Mouse (Mus musculus) kidney, embryonic 15.5 days (tissue): ENCODE data around the gene Tmem177. TPM values are rescaled to one million over a fixed set of nuclear protein-coding genes. Genes with fewer than 3 reads are reported as not detected.

Experiments used
- ATAC-seq: fragments of 200-750 bp; cut with Nextera tagmentation; replicated peaks from 2 replicates; pipeline ENCODE4 v1.8.0; 2017; ENCODE audit warnings: moderate TSS enrichment; ENCODE audit not compliant: low FRiP score
- H3K27ac ChIP-seq: fragments of 300-500 bp; sonication (generic); 2 replicates; pipeline ENCODE4 v1.5.1; 2015; ENCODE audit warnings: mild to moderate bottlenecking, inconsistent platforms
- H3K27me3 ChIP-seq: fragments of 300-500 bp; sonication (generic); 2 replicates; pipeline ENCODE4 v1.6.1; 2015; ENCODE audit warnings: inconsistent platforms
- H3K36me3 ChIP-seq: fragments of 300-500 bp; sonication (generic); 2 replicates; pipeline ENCODE4 v1.6.1; 2015; ENCODE audit warnings: inconsistent platforms
- H3K4me1 ChIP-seq: fragments of 300-500 bp; sonication (generic); 2 replicates; pipeline ENCODE4 v1.6.1; 2015; ENCODE audit warnings: inconsistent platforms
- H3K4me2 ChIP-seq: fragments of 300-500 bp; sonication (generic); 2 replicates; pipeline ENCODE4 v1.6.1; 2015; ENCODE audit warnings: moderate library complexity, mild to moderate bottlenecking, inconsistent platforms
- H3K4me3 ChIP-seq: fragments of 300-500 bp; sonication (generic); replicated peaks from 2 replicates; pipeline ENCODE4 v1.5.1; 2015; ENCODE audit warnings: mild to moderate bottlenecking, inconsistent platforms
- H3K9ac ChIP-seq: fragments of 300-500 bp; sonication (generic); 2 replicates; pipeline ENCODE4 v1.6.1; 2015; ENCODE audit warnings: mild to moderate bottlenecking, inconsistent platforms
- H3K9me3 ChIP-seq: fragments of 300-500 bp; sonication (generic); replicated peaks from 2 replicates; pipeline ENCODE4 v1.6.1; 2016; ENCODE audit warnings: inconsistent platforms
- WGBS: fragments of 180-500 bp; shearing (Covaris S2); methylation state at CpG from one replicate; pipeline ENCODE4 v1.1.7; 2015; ENCODE audit warnings: mixed read lengths; 5-methylcytosine and 5-hydroxymethylcytosine counted together
- polyA plus RNA-seq: library from polyadenylated mRNA; unstranded; fragments of >200 nt; fragmentation: Nextera tagmentation; extraction: Ambion mirVana; gene quantifications from 2 replicates; pipeline ENCODE4 v1.2.1, GENCODE M21; 2015

The Tmem177 gene
- polyA plus RNA-seq, 1 experiment from 2014 or later, result 7.6 TPM

- ATAC-seq, result no peak
- 82% methylated on average over 5 of the region's 5 CpGs for WGBS
These were observed 3.9 kb upstream of the Tmem177 start for GRCm38 (mm10) chr1:119916823-119917371.

GRCm38 (mm10) chr1:119907206-119907748 lies 5.7 kb downstream of the Tmem177 start:
- Histone ChIP-seq H3K4me1 (peaks cover 10% of the 10 kb centered on the region; the same call in 1 of the 2 replicates), H3K27ac (no peak overlapping the region), H3K9ac (no peak overlapping the region), H3K27me3 (no peaks in the 10 kb centered on the region), H3K4me3 (no peak overlapping the region), H3K9me3 (no peaks in the 10 kb centered on the region), H3K4me2 (no peak overlapping the region), H3K36me3 (peaks cover 22% of the 10 kb centered on the region; the same call in 1 of the 2 replicates)
- WGBS, result 55% methylated on average over 2 of the region's 2 CpGs
- no peak for ATAC-seq

More at GRCm38 (mm10) chr1:119916823-119917371, 3.9 kb upstream of the Tmem177 start:
- no peak overlapping the region for H3K4me2 ChIP-seq
- no peak overlapping the region for H3K4me3 ChIP-seq
- peaks cover 10% of the 10 kb centered on the region; the same call in 1 of the 2 replicates for H3K4me1 ChIP-seq
- H3K9me3 ChIP-seq, result no peaks in the 10 kb centered on the region
- no peaks in the 10 kb centered on the region for H3K27me3 ChIP-seq
- no peak overlapping the region for H3K27ac ChIP-seq
- no peak overlapping the region for H3K9ac ChIP-seq
- H3K36me3 ChIP-seq, result no peaks in the 10 kb centered on the region

GRCm38 (mm10) chr1:119903231-119903620 lies 9.8 kb downstream of the Tmem177 start:
- Histone ChIP-seq H3K36me3 (no peaks in the 10 kb centered on the region), H3K4me3 (no peak overlapping the region), H3K9me3 (no peaks in the 10 kb centered on the region), H3K27ac (no peak overlapping the region), H3K4me2 (no peak overlapping the region), H3K27me3 (no peaks in the 10 kb centered on the region), H3K4me1 (0 out of 2 replicates have a peak, but pooled peaks cover 7% of the 10 kb centered on the region), H3K9ac (no peak overlapping the region)
- 29% methylated on average over 6 of the region's 6 CpGs for WGBS
- ATAC-seq, result no peak

GRCm38 (mm10) chr1:119902551-119903230 lies 10.3 kb downstream of the Tmem177 start:
- no peak overlapping the region for H3K27ac ChIP-seq
- H3K27me3 ChIP-seq, result no peaks in the 10 kb centered on the region
- H3K4me1 ChIP-seq, result 0 out of 2 replicates have a peak, but pooled peaks cover 7% of the 10 kb centered on the region
- no peak overlapping the region for H3K4me2 ChIP-seq
- WGBS, result 67% methylated on average over 8 of the region's 8 CpGs
- H3K4me3 ChIP-seq, result no peak overlapping the region
- no peaks in the 10 kb centered on the region for H3K9me3 ChIP-seq
- no peaks in the 10 kb centered on the region for H3K36me3 ChIP-seq
- ATAC-seq, result no peak
- no peak overlapping the region for H3K9ac ChIP-seq

GRCm38 (mm10) chr1:119899195-119900123 lies 13.5 kb downstream of the Tmem177 start:
- Histone ChIP-seq H3K4me2 (no peak overlapping the region), H3K36me3 (no peaks in the 10 kb centered on the region), H3K9me3 (no peaks in the 10 kb centered on the region), H3K4me3 (no peak overlapping the region), H3K27me3 (no peaks in the 10 kb centered on the region), H3K27ac (no peak overlapping the region), H3K9ac (no peak overlapping the region), H3K4me1 (0 out of 2 replicates have a peak, but pooled peaks cover 7% of the 10 kb centered on the region)
- WGBS, result 74% methylated on average over 11 of the region's 11 CpGs
- ATAC-seq, result no peak; the same call in 1 of the 2 replicates

GRCm38 (mm10) chr1:119894936-119895335 lies 18.1 kb downstream of the Tmem177 start:
- peak; percentile 61; the same call in 1 of the 2 replicates for ATAC-seq
- Histone ChIP-seq H3K27ac (no peak overlapping the region), H3K4me3 (no peak overlapping the region), H3K9ac (no peak overlapping the region), H3K4me2 (no peak overlapping the region), H3K9me3 (no peaks in the 10 kb centered on the region), H3K4me1 (no peaks in the 10 kb centered on the region), H3K27me3 (no peaks in the 10 kb centered on the region), H3K36me3 (no peaks in the 10 kb centered on the region)
- WGBS, result 36% methylated on average over 6 of the region's 6 CpGs

- no peak overlapping the region for H3K4me3 ChIP-seq
- no peaks in the 10 kb centered on the region for H3K4me1 ChIP-seq
- H3K9me3 ChIP-seq, result no peaks in the 10 kb centered on the region
- no peaks in the 10 kb centered on the region for H3K27me3 ChIP-seq
- 90% methylated on average over 3 of the region's 3 CpGs for WGBS
- no peak overlapping the region for H3K27ac ChIP-seq
- H3K9ac ChIP-seq, result no peak overlapping the region
- H3K4me2 ChIP-seq, result no peak overlapping the region
- H3K36me3 ChIP-seq, result no peaks in the 10 kb centered on the region
- no peak for ATAC-seq
These were observed 19.4 kb downstream of the Tmem177 start for GRCm38 (mm10) chr1:119893600-119893999.

- Histone ChIP-seq H3K4me1 (no peaks in the 10 kb centered on the region), H3K27me3 (no peaks in the 10 kb centered on the region), H3K9ac (no peak overlapping the region), H3K9me3 (no peaks in the 10 kb centered on the region), H3K27ac (no peak overlapping the region), H3K36me3 (no peaks in the 10 kb centered on the region), H3K4me2 (no peak overlapping the region), H3K4me3 (no peak overlapping the region)
- WGBS, result 78% methylated on average over 6 of the region's 6 CpGs
- ATAC-seq, result no peak
These were observed 20.1 kb downstream of the Tmem177 start for GRCm38 (mm10) chr1:119892933-119893332.

- H3K9ac ChIP-seq, result no peak overlapping the region
- no peak for ATAC-seq
- H3K27me3 ChIP-seq, result no peaks in the 10 kb centered on the region
- H3K4me2 ChIP-seq, result no peak overlapping the region
- no peaks in the 10 kb centered on the region for H3K36me3 ChIP-seq
- no peaks in the 10 kb centered on the region for H3K4me1 ChIP-seq
- H3K27ac ChIP-seq, result no peak overlapping the region
- no peak overlapping the region for H3K4me3 ChIP-seq
- no peaks in the 10 kb centered on the region for H3K9me3 ChIP-seq
- WGBS, result 77% methylated on average over 4 of the region's 4 CpGs
These were observed 21.1 kb downstream of the Tmem177 start for GRCm38 (mm10) chr1:119891865-119892264.

GRCm38 (mm10) chr1:119891149-119891548 lies 21.9 kb downstream of the Tmem177 start:
- Histone ChIP-seq H3K27me3 (no peaks in the 10 kb centered on the region), H3K4me2 (no peak overlapping the region), H3K36me3 (no peaks in the 10 kb centered on the region), H3K4me3 (no peak overlapping the region), H3K27ac (no peak overlapping the region), H3K9me3 (no peaks in the 10 kb centered on the region), H3K4me1 (0 out of 2 replicates have a peak, but pooled peaks cover 3% of the 10 kb centered on the region), H3K9ac (no peak overlapping the region)
- WGBS, result 86% methylated on average over 9 of the region's 9 CpGs
- ATAC-seq, result no peak

- 0 out of 2 replicates have a peak, but pooled peaks cover 3% of the 10 kb centered on the region for H3K4me1 ChIP-seq
- WGBS, result 81% methylated on average over 16 of the region's 16 CpGs
- no peak overlapping the region for H3K4me3 ChIP-seq
- H3K9ac ChIP-seq, result no peak overlapping the region
- H3K27me3 ChIP-seq, result no peaks in the 10 kb centered on the region
- no peaks in the 10 kb centered on the region for H3K9me3 ChIP-seq
- ATAC-seq, result no peak
- H3K27ac ChIP-seq, result no peak overlapping the region
- H3K4me2 ChIP-seq, result no peak overlapping the region
- no peaks in the 10 kb centered on the region for H3K36me3 ChIP-seq
These were observed 23.7 kb downstream of the Tmem177 start for GRCm38 (mm10) chr1:119889347-119889746.
